Mouse (Mus musculus): ENCODE results near the gene Ikzf5.

DNA sequence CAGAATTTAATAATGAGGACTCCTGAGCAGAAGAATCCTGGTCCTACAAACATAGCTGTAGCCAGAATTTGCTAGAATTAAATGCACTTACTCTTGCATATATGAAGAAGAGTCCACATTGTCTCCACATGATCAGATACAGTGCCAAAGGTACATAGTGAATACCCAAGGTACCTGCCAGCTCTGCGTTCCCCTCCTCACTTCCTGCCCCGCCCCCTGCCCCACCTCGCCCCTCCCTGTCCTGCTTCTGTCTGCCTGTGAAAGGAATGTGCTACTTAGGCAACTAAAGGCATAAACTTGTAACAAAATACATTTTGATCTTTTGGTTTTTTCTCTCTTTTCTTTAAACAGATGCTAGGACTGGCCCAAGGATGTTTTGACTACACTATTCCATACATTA is 26.7 kb upstream of the Ikzf5 start:
- TF ChIP-seq POLR2A (IDR thresholded peaks at IDR 0.05; ENCODE audit: control insufficient read depth, low read depth, low read length) (no peak), CTCF (IDR thresholded peaks at IDR 0.05; ENCODE audit: control insufficient read depth, insufficient read depth, insufficient replicate concordance, low read depth, low read length) (no peak)

Data from testis, adult 2 months (tissue).